Mouse (Mus musculus) cortical plate, adult 2 months (tissue): ENCODE measurements at regions not wholly inside any gene's neighbourhood (a gene's known extent, or its start where the extent isn't known, plus 50 kb on each side); places are given as distances from the start of the nearest gene placed in this dataset.

Experiments used
- CTCF ChIP-seq: fragments of 200-500 bp; IDR thresholded peaks from 2 replicates; pipeline ENCODE4 v1.5.1; 2011; ENCODE audit warnings: mild to moderate bottlenecking, control low read depth, low read length; ENCODE audit not compliant: insufficient read depth; ENCODE audit errors: extremely low read depth
- POLR2A ChIP-seq: fragments of 200-500 bp; IDR thresholded peaks from 2 replicates; pipeline ENCODE4 v1.6.1; 2011; ENCODE audit warnings: mild to moderate bottlenecking, low read length, control low read depth; ENCODE audit not compliant: insufficient read depth; ENCODE audit errors: extremely low read depth

GRCm38 (mm10) chr7:133212328-133212727, 88.2 kb upstream of the Ctbp2 start:
- TF ChIP-seq POLR2A: no peak
- TF ChIP-seq CTCF: no peak
